Mouse (Mus musculus): ENCODE results near the gene 1700067K01Rik. TPM values are rescaled to one million over a fixed set of nuclear protein-coding genes. Genes with fewer than 3 reads are reported as not detected.

1700067K01Rik gene
- polyA plus RNA-seq, 1 experiment from 2014 or later, result 2.0 TPM

GRCm38 (mm10) chr8:84042066-84042947 is 41.0 kb downstream of the 1700067K01Rik start, which contains the start of gene Il27ra:
Il27ra (minus strand) TSS chr8:84042589.
- WGBS, result 5% methylated on average over 40 of the region's 40 CpGs
- ATAC-seq (ENCODE audit: insufficient number of reproducible peaks, insufficient read depth, low FRiP score, low TSS enrichment), result no peak
- Histone ChIP-seq H3K4me3 (peak within 1 kb of the TSS; percentile 37), H3K9ac (peak within 1 kb of the TSS; percentile 49), H3K4me2 (replicated peaks) (peak within 1 kb of the TSS; percentile 76), H3K4me1 (peaks cover 15% of the 10 kb centered on the region), H3K9me3 (no peaks in the 10 kb centered on the region), H3K27me3 (peaks cover 61% of the 10 kb centered on the region), H3K36me3 (no peaks in the 10 kb centered on the region), H3K27ac (no peak within 1 kb of the TSS)

GRCm38 (mm10) chr8:84042948-84043342 is 41.6 kb downstream of the 1700067K01Rik start:
- Histone ChIP-seq H3K4me3 (peak overlapping the region; percentile 37; the same call in 1 of the 2 replicates), H3K36me3 (no peaks in the 10 kb centered on the region), H3K4me2 (replicated peaks) (peak overlapping the region; percentile 76), H3K9me3 (no peaks in the 10 kb centered on the region), H3K27me3 (peaks cover 61% of the 10 kb centered on the region), H3K9ac (no peak overlapping the region), H3K27ac (no peak overlapping the region), H3K4me1 (peaks cover 15% of the 10 kb centered on the region)
- WGBS, result 26% methylated on average over 12 of the region's 12 CpGs
- no peak for ATAC-seq (ENCODE audit: insufficient number of reproducible peaks, insufficient read depth, low FRiP score, low TSS enrichment)

GRCm38 (mm10) chr8:84044103-84044502 is 42.8 kb downstream of the 1700067K01Rik start:
- no peaks in the 10 kb centered on the region for H3K36me3 ChIP-seq
- H3K9me3 ChIP-seq, result no peaks in the 10 kb centered on the region
- H3K4me2 ChIP-seq (replicated peaks), result no peak overlapping the region
- H3K9ac ChIP-seq, result no peak overlapping the region
- H3K27me3 ChIP-seq, result peaks cover 58% of the 10 kb centered on the region
- H3K27ac ChIP-seq, result no peak overlapping the region
- 5% methylated on average over 7 of the region's 7 CpGs for WGBS
- H3K4me1 ChIP-seq, result peaks cover 15% of the 10 kb centered on the region
- ATAC-seq (ENCODE audit: insufficient number of reproducible peaks, insufficient read depth, low FRiP score, low TSS enrichment), result no peak
- H3K4me3 ChIP-seq, result no peak overlapping the region

GRCm38 (mm10) chr8:84044900-84045299 is 43.6 kb downstream of the 1700067K01Rik start, which contains the start of gene Rln3:
Rln3 (minus strand) TSS chr8:84045000.
- Histone ChIP-seq H3K36me3 (no peaks in the 10 kb centered on the region), H3K9ac (no peak within 1 kb of the TSS), H3K4me2 (replicated peaks) (peak within 1 kb of the TSS; percentile 26), H3K27me3 (peaks cover 58% of the 10 kb centered on the region), H3K4me1 (peaks cover 15% of the 10 kb centered on the region), H3K4me3 (no peak within 1 kb of the TSS), H3K27ac (no peak within 1 kb of the TSS), H3K9me3 (no peaks in the 10 kb centered on the region)
- ATAC-seq (ENCODE audit: insufficient number of reproducible peaks, insufficient read depth, low FRiP score, low TSS enrichment), result no peak
- 8% methylated on average over 9 of the region's 9 CpGs for WGBS

GRCm38 (mm10) chr8:84046505-84046904 is 45.2 kb downstream of the 1700067K01Rik start:
- 76% methylated on average over 3 of the region's 3 CpGs for WGBS
- H3K27me3 ChIP-seq, result peaks cover 48% of the 10 kb centered on the region
- no peak overlapping the region for H3K27ac ChIP-seq
- ATAC-seq (ENCODE audit: insufficient number of reproducible peaks, insufficient read depth, low FRiP score, low TSS enrichment), result no peak
- H3K4me1 ChIP-seq, result peaks cover 15% of the 10 kb centered on the region
- H3K9me3 ChIP-seq, result no peaks in the 10 kb centered on the region
- no peak overlapping the region for H3K4me3 ChIP-seq
- no peaks in the 10 kb centered on the region for H3K36me3 ChIP-seq
- no peak overlapping the region for H3K4me2 ChIP-seq (replicated peaks)
- no peak overlapping the region for H3K9ac ChIP-seq

GRCm38 (mm10) chr8:84048171-84048570 is 46.9 kb downstream of the 1700067K01Rik start:
- H3K27ac ChIP-seq, result no peak overlapping the region
- H3K4me3 ChIP-seq, result no peak overlapping the region
- 0 out of 2 replicates have a peak, but pooled peaks cover 5% of the 10 kb centered on the region for H3K4me1 ChIP-seq
- peaks cover 31% of the 10 kb centered on the region for H3K27me3 ChIP-seq
- H3K9me3 ChIP-seq, result no peaks in the 10 kb centered on the region
- H3K4me2 ChIP-seq (replicated peaks), result no peak overlapping the region
- no peaks in the 10 kb centered on the region for H3K36me3 ChIP-seq
- ATAC-seq (ENCODE audit: insufficient number of reproducible peaks, insufficient read depth, low FRiP score, low TSS enrichment), result no peak
- WGBS, result 69% methylated on average over 5 of the region's 5 CpGs
- no peak overlapping the region for H3K9ac ChIP-seq

GRCm38 (mm10) chr8:84052746-84053145 is 51.4 kb downstream of the 1700067K01Rik start:
- WGBS, result 81% methylated on average over 3 of the region's 3 CpGs

GRCm38 (mm10) chr8:84053229-84053628 is 51.9 kb downstream of the 1700067K01Rik start:
- 91% methylated on average over 5 of the region's 5 CpGs for WGBS
- H3K36me3 ChIP-seq, result no peaks in the 10 kb centered on the region
- ATAC-seq (ENCODE audit: insufficient number of reproducible peaks, insufficient read depth, low FRiP score, low TSS enrichment), result no peak

More at GRCm38 (mm10) chr8:84052746-84053145, 51.4 kb downstream of the 1700067K01Rik start:
- Histone ChIP-seq H3K4me2 (replicated peaks) (no peak overlapping the region), H3K27ac (no peak overlapping the region), H3K4me1 (no peaks in the 10 kb centered on the region), H3K9ac (no peak overlapping the region), H3K9me3 (no peaks in the 10 kb centered on the region), H3K27me3 (no peaks in the 10 kb centered on the region), H3K36me3 (no peaks in the 10 kb centered on the region), H3K4me3 (no peak overlapping the region)
- ATAC-seq (ENCODE audit: insufficient number of reproducible peaks, insufficient read depth, low FRiP score, low TSS enrichment), result no peak

More at GRCm38 (mm10) chr8:84053229-84053628, 51.9 kb downstream of the 1700067K01Rik start:
- no peaks in the 10 kb centered on the region for H3K9me3 ChIP-seq
- H3K27me3 ChIP-seq, result no peaks in the 10 kb centered on the region
- H3K27ac ChIP-seq, result no peak overlapping the region
- H3K4me2 ChIP-seq (replicated peaks), result no peak overlapping the region
- H3K9ac ChIP-seq, result no peak overlapping the region
- no peaks in the 10 kb centered on the region for H3K4me1 ChIP-seq
- no peak overlapping the region for H3K4me3 ChIP-seq

MicroRNA genes within 50 kb of the gene (microRNA counts, 519-probe panel; counts per million panel counts)
- 460 counts per million, percentile 65 among the panel's probes with 10 or more counts for microRNA mmu-miR-1199

Small RNA genes within 50 kb of the gene (microRNA-seq; reads per million reads assigned to microRNA genes)
- not detected for gene Mir1199
- gene Mir8111, result 2.9 reads per million, percentile 12 among the genes with 10 or more reads in this experiment

Other genes starting within 250 kb of the 1700067K01Rik start
- 36.7 TPM in 2 replicates for gene Adgrl1, start 101.4 kb upstream of the 1700067K01Rik start, polyA plus RNA-seq (2016; fragmentation: Nextera tagmentation; extraction: Ambion mirVana)
- gene Gm10644, start 46.3 kb upstream of the 1700067K01Rik start, polyA plus RNA-seq (2016; fragmentation: Nextera tagmentation; extraction: Ambion mirVana), result 0.47 and 0.79 TPM in 2 replicates
- gene Asf1b, start 46.0 kb upstream of the 1700067K01Rik start, polyA plus RNA-seq (2016; fragmentation: Nextera tagmentation; extraction: Ambion mirVana), result 54.4 and 55.0 TPM in 2 replicates
- gene Prkaca, start 28.5 kb upstream of the 1700067K01Rik start, polyA plus RNA-seq (2016; fragmentation: Nextera tagmentation; extraction: Ambion mirVana), result 191 and 206 TPM in 2 replicates
- gene Samd1, start 3.8 kb upstream of the 1700067K01Rik start, polyA plus RNA-seq (2016; fragmentation: Nextera tagmentation; extraction: Ambion mirVana), result 11.6 and 14.1 TPM in 2 replicates
- 0.28 TPM in 1 of 2 replicates, not detected in the other for gene 2210011C24Rik, start 10.7 kb downstream of the 1700067K01Rik start, polyA plus RNA-seq (2016; fragmentation: Nextera tagmentation; extraction: Ambion mirVana)
- 9.0 and 9.4 TPM in 2 replicates for gene Palm3, start 20.0 kb downstream of the 1700067K01Rik start, polyA plus RNA-seq (2016; fragmentation: Nextera tagmentation; extraction: Ambion mirVana)
- 0.81 and 0.99 TPM in 2 replicates for gene Il27ra, start 41.1 kb downstream of the 1700067K01Rik start, polyA plus RNA-seq (2016; fragmentation: Nextera tagmentation; extraction: Ambion mirVana)
- not detected in 2 replicates for gene Rln3, start 43.5 kb downstream of the 1700067K01Rik start, polyA plus RNA-seq (2016; fragmentation: Nextera tagmentation; extraction: Ambion mirVana)
- 1.9 and 2.0 TPM in 2 replicates for gene Gm10643, start 63.6 kb downstream of the 1700067K01Rik start, polyA plus RNA-seq (2016; fragmentation: Nextera tagmentation; extraction: Ambion mirVana)
- 10.3 and 10.4 TPM in 2 replicates for gene Rfx1, start 65.3 kb downstream of the 1700067K01Rik start, polyA plus RNA-seq (2016; fragmentation: Nextera tagmentation; extraction: Ambion mirVana)
- gene Dcaf15, start 103.3 kb downstream of the 1700067K01Rik start, polyA plus RNA-seq (2016; fragmentation: Nextera tagmentation; extraction: Ambion mirVana), result 13.0 and 16.1 TPM in 2 replicates
- gene Podnl1, start 124.5 kb downstream of the 1700067K01Rik start, polyA plus RNA-seq (2016; fragmentation: Nextera tagmentation; extraction: Ambion mirVana), result 0.31 and 0.43 TPM in 2 replicates
- gene Cc2d1a, start 146.4 kb downstream of the 1700067K01Rik start, polyA plus RNA-seq (2016; fragmentation: Nextera tagmentation; extraction: Ambion mirVana), result 27.5 and 29.2 TPM in 2 replicates
- gene 4930432K21Rik, start 146.5 kb downstream of the 1700067K01Rik start, polyA plus RNA-seq (2016; fragmentation: Nextera tagmentation; extraction: Ambion mirVana), result 2.0 and 2.4 TPM in 2 replicates
- 5.4 and 7.2 TPM in 2 replicates for gene Nanos3, start 183.7 kb downstream of the 1700067K01Rik start, polyA plus RNA-seq (2016; fragmentation: Nextera tagmentation; extraction: Ambion mirVana)
- 32.4 and 32.9 TPM in 2 replicates for gene Zswim4, start 235.6 kb downstream of the 1700067K01Rik start, polyA plus RNA-seq (2016; fragmentation: Nextera tagmentation; extraction: Ambion mirVana)
- 322 and 341 TPM in 2 replicates for gene D8Ertd738e, start 248.2 kb downstream of the 1700067K01Rik start, polyA plus RNA-seq (2016; fragmentation: Nextera tagmentation; extraction: Ambion mirVana)